Mouse (Mus musculus) embryonic facial prominence, embryonic 10.5 days (tissue): Measurements from ENCODE around the gene Trmt61a. TPM values are rescaled to one million over a fixed set of nuclear protein-coding genes. Genes with fewer than 3 reads are reported as not detected.
"Not testable (repeated sequence)": the region's sequence is repeated elsewhere in the genome, so short reads cannot be mapped to it uniquely, and the experiment has no call there.

Experiments
- DNase-seq: peaks from one replicate; pipeline ENCODE4 v3.0.0-alpha.2; 2017; ENCODE audit warnings: low spot score
- H3K27ac ChIP-seq: fragments of 300-500 bp; sonication (generic); replicated peaks from 2 replicates; pipeline ENCODE4 v1.5.1; 2016; ENCODE audit warnings: mild to moderate bottlenecking
- H3K27me3 ChIP-seq: fragments of 300-500 bp; sonication (generic); replicated peaks from 2 replicates; pipeline ENCODE4 v1.6.1; 2016; ENCODE audit warnings: low read depth, mild to moderate bottlenecking; ENCODE audit not compliant: poor library complexity, severe bottlenecking
- H3K36me3 ChIP-seq: fragments of 300-500 bp; sonication (generic); replicated peaks from 2 replicates; pipeline ENCODE4 v1.6.1; 2016; ENCODE audit warnings: mild to moderate bottlenecking, moderate library complexity
- H3K4me1 ChIP-seq: fragments of 300-500 bp; sonication (generic); 2 replicates; pipeline ENCODE4 v1.6.1; 2016
- H3K4me3 ChIP-seq: fragments of 300-500 bp; sonication (generic); 2 replicates; pipeline ENCODE4 v1.5.1; 2016; ENCODE audit warnings: mild to moderate bottlenecking, moderate library complexity
- H3K9me3 ChIP-seq: fragments of 300-500 bp; sonication (generic); 2 replicates; pipeline ENCODE4 v1.6.1; 2016; ENCODE audit warnings: mild to moderate bottlenecking
- WGBS: fragments of 180-500 bp; shearing (Covaris S2); methylation state at CpG from one replicate; pipeline ENCODE4 v1.1.7; 2016; 5-methylcytosine and 5-hydroxymethylcytosine counted together
- polyA plus RNA-seq: library from polyadenylated mRNA; unstranded; fragments of >200 nt; fragmentation: Nextera tagmentation; extraction: Ambion mirVana; gene quantifications from 2 replicates; pipeline ENCODE4 v1.2.1, GENCODE M21; 2016

Trmt61a gene
- polyA plus RNA-seq, 1 experiment from 2014 or later, result 17.7 TPM

DNA sequence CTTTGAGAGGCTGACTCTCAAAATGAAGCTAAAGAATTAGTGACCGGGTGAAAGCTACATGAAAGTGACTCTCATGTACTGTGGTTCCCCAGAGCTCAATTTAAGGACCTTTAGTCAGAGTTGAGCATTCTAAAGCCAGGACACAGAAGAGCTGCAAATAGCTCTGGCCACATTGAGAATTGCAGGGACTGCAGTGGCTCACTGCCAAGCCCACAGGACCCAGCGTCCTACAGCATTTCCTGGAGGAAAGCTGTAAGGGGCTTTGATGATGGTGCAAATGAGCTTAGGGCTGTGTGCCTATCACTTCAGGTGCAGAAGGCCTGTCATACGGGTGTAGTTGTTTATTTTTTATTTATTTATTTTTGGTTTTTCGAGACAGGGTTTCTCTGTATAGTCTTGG is 30.3 kb downstream of the Trmt61a start:
- DNase-seq, result no peak
- 83% methylated on average over 4 of the region's 4 CpGs for WGBS
- Histone ChIP-seq H3K36me3 (peaks cover 51% of the 10 kb centered on the region), H3K4me3 (no peak overlapping the region), H3K27me3 (no peaks in the 10 kb centered on the region), H3K9me3 (no peaks in the 10 kb centered on the region), H3K27ac (no peak overlapping the region), H3K4me1 (peaks cover 30% of the 10 kb centered on the region)

DNA sequence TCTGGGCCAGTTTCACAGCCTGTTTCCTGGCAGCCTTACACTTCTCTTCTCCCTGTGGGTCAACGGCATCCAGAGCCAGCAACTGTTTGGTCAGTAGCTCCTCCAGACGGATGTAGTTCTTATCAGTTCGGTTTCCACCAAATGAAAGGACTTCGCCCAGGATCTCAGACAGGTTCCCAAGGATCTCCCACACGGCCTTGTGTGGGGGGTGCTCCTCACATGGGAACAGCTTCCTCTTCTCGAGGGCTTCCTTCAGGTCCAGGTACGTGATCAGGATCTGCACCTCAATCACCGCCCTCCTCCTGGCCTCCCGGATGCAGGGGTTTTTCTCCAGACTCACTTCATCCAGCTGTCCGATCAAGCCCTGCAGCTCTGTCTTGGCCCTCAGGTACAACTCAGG is 32.2 kb downstream of the Trmt61a start:
- Histone ChIP-seq H3K27me3 (no peaks in the 10 kb centered on the region), H3K36me3 (peaks cover 55% of the 10 kb centered on the region), H3K9me3 (no peaks in the 10 kb centered on the region), H3K27ac (no peak overlapping the region), H3K4me1 (peaks cover 31% of the 10 kb centered on the region), H3K4me3 (no peak overlapping the region)
- DNase-seq, result no peak
- 93% methylated on average over 10 of the region's 10 CpGs for WGBS

DNA sequence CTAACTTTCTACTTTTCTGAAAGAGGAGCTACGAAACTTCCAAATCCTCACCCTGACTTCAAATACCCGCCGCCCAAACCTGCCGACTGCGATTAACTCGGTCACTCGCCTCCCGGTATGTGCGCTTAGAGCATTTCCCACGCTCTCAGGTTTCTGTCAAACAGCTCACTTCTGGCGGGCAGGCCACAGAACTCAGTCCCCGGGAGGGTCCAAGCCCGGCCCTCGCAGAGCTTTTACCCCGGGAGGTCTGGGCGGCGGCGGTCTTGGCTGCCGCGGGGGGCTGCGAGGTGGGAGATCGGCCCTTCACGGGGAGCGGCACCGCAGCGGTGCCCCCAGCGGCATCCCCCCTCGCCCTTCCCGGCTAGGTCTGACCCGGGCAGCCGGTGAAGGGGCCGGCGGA is 34.6 kb downstream of the Trmt61a start:
- DNase-seq, result peak; percentile 68
- Histone ChIP-seq H3K9me3 (no peaks in the 10 kb centered on the region), H3K27ac (peak overlapping the region; percentile 97), H3K36me3 (peaks cover 62% of the 10 kb centered on the region), H3K4me1 (peaks cover 24% of the 10 kb centered on the region), H3K27me3 (no peaks in the 10 kb centered on the region), H3K4me3 (peak overlapping the region; percentile 99)
- WGBS, result under 1% methylated on average over 33 of the region's 33 CpGs

DNA sequence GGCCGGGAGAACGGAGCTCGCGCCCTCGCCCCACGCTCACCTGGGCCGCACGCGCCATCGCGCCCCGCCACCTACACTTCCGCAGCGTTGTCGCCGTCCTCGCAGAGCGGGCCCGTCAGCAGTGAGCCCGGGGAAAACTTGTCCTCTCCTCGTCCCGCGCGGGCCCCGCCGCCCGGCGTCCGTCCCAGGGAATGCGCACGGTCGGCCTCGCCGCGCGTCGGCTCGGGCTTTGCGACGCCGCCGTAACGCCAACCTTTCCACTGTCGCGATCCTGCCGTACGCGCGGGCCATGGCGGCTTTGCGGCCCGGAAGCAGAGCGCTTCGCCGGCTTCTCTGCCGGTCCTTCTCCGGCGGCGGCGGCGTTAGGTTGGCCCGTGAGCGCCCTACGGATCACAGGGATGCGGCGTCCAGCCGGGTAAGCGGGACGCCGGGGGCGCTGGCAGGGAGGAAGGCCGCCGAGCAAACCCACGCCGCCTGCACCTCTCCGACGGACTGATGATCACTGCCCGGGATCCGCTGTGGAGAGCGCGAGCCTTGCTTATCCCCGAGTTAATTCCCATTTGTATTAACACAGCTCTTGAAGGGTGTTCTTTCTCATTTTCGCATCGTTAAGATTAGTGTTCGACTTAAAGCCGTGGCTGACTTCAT is 35.2 kb downstream of the Trmt61a start, which contains the start of the genes Bag5 and Apopt1:
Gene Bag5 (minus strand): TSS at position 254 of the 648 bp plus-strand sequence.
Gene Apopt1 (plus strand): TSS at position 258 of the 648 bp plus-strand sequence.
- Histone ChIP-seq H3K36me3 (peaks cover 56% of the 10 kb centered on the region), H3K4me3 (peak within 1 kb of the TSS; percentile 99), H3K27me3 (no peaks in the 10 kb centered on the region), H3K4me1 (peaks cover 25% of the 10 kb centered on the region), H3K9me3 (no peaks in the 10 kb centered on the region), H3K27ac (peak within 1 kb of the TSS; percentile 97)
- peak; percentile 94 for DNase-seq
- WGBS, result under 1% methylated on average over 86 of the region's 86 CpGs

DNA sequence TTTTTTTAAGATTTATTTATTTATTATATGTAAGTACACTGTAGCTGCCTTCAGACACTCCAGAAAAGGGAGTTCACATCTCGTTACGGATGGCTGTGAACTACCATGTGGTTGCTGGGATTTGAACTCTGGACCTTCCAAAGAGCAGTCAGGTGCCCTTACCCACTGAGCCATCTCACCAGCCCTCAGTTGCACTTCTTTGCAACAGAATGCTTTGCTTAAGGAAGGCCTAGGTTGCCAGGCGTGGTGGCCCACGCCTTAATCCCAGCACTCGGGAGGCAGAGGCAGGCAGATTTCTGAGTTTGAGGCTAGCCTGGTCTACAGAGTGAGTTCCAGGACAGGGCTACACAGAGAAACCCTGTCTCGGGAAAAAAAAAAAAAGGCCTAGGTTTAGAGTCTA is 36.0 kb downstream of the Trmt61a start:
- Histone ChIP-seq H3K4me3 (peak overlapping the region; percentile 99), H3K36me3 (peaks cover 48% of the 10 kb centered on the region), H3K4me1 (peaks cover 32% of the 10 kb centered on the region)
- not testable (repeated sequence) for DNase-seq, H3K27me3 ChIP-seq, H3K9me3 ChIP-seq, H3K27ac ChIP-seq
- 87% methylated on average over 6 of the region's 6 CpGs for WGBS

DNA sequence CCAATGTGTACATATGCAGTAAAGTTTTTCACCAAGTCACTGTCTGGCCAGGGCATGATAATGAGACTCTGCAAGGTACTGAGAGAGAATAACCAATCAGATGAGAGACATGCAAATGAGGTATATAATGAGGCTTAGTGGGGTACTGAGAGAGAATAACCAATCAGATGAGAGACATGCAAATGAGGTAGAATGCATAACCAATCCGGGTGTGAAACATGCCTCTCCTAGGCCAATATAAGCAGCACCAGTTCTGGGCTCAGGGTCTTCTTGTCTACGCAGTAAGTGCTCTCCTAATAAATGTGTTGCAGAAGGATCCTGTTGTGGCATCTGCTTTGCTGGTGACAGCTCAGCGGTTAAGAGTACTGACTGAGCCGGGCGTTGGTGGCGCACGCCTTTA is 38.6 kb downstream of the Trmt61a start:
- Histone ChIP-seq H3K27me3 (no peaks in the 10 kb centered on the region), H3K4me3 (no peak overlapping the region), H3K9me3 (no peaks in the 10 kb centered on the region), H3K4me1 (peaks cover 33% of the 10 kb centered on the region), H3K27ac (no peak overlapping the region), H3K36me3 (peaks cover 22% of the 10 kb centered on the region)
- DNase-seq, result no peak
- WGBS, result 98% methylated on average over 7 of the region's 7 CpGs

DNA sequence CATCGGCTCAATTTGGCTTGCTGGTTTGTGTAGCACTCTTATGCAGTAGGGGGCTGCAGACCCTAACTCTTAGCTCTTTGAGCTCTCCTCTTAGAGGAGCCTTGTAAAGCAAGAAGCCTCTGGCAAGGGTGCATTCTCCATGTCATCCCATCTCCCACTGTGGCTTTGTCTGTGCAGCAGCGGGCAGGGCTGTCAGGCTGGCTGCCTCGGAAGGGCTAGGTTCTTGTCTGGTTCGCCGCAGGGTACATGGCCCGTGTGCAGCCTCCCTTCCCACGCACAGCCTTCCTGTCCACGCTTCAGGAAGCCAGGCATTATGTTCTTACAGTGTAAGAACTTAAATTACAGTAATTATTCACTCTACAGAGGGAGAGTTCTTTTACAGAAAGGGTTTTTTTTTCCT is 40.8 kb downstream of the Trmt61a start:
- WGBS, result 42% methylated on average over 8 of the region's 8 CpGs
- H3K36me3 ChIP-seq, result peaks cover 29% of the 10 kb centered on the region
- no peak for DNase-seq

DNA sequence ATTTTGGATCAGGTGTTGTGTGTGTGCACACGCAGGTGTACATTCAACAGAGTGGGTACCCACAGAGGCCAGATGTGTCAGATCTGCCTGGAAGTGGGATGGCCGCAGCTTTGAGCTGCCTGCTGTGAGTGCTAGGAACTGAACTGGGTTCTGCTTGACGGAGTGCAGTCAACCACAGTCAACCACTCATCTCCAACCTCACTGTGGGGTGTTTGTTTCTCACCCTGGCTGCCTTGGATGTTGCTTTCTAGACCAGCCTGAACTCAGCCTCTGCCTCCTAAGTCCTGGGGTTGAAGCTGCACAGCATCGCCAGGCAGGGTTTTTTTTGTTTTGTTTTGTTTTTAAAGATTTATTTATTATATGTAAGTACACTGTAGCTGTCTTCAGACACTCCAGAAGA is 42.3 kb downstream of the Trmt61a start:
- no peak overlapping the region for H3K4me3 ChIP-seq
- DNase-seq, result no peak
- WGBS, result 85% methylated on average over 4 of the region's 4 CpGs
- peaks cover 39% of the 10 kb centered on the region for H3K36me3 ChIP-seq
- no peaks in the 10 kb centered on the region for H3K27me3 ChIP-seq
- H3K27ac ChIP-seq, result no peak overlapping the region
- H3K4me1 ChIP-seq, result peaks cover 22% of the 10 kb centered on the region
- no peaks in the 10 kb centered on the region for H3K9me3 ChIP-seq

More for the DNA sequence above, 40.8 kb downstream of the Trmt61a start:
- Histone ChIP-seq H3K9me3 (no peaks in the 10 kb centered on the region), H3K27me3 (no peaks in the 10 kb centered on the region), H3K4me3 (peak overlapping the region; percentile 1; the same call in 1 of the 2 replicates), H3K4me1 (peaks cover 23% of the 10 kb centered on the region), H3K27ac (peak overlapping the region; percentile 45; the same call in 1 of the 2 replicates)

DNA sequence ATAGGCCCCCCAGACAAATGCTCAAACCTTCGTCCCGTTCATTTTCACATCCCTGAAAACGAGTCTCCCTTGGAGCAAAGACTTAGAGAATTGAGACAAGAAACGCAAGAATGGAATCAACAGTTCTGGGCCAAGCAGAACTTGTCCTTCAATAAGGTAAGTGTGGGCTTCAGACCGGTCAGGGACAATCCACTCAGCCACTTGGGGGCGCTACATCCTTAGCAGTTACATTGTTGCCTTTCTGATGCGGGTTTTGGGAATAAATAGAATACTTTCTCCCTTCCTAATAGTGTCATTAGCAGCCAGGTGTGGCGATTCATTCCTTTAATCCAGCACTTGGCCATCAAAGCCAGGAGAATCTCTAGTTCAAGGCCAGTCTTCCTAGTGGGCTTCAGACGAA is 44.7 kb downstream of the Trmt61a start:
- no peaks in the 10 kb centered on the region for H3K27me3 ChIP-seq
- WGBS, result 74% methylated on average over 9 of the region's 9 CpGs
- no peak overlapping the region for H3K27ac ChIP-seq
- H3K4me3 ChIP-seq, result no peak overlapping the region
- no peaks in the 10 kb centered on the region for H3K9me3 ChIP-seq
- no peak for DNase-seq
- H3K4me1 ChIP-seq, result peaks cover 35% of the 10 kb centered on the region
- peaks cover 49% of the 10 kb centered on the region for H3K36me3 ChIP-seq

DNA sequence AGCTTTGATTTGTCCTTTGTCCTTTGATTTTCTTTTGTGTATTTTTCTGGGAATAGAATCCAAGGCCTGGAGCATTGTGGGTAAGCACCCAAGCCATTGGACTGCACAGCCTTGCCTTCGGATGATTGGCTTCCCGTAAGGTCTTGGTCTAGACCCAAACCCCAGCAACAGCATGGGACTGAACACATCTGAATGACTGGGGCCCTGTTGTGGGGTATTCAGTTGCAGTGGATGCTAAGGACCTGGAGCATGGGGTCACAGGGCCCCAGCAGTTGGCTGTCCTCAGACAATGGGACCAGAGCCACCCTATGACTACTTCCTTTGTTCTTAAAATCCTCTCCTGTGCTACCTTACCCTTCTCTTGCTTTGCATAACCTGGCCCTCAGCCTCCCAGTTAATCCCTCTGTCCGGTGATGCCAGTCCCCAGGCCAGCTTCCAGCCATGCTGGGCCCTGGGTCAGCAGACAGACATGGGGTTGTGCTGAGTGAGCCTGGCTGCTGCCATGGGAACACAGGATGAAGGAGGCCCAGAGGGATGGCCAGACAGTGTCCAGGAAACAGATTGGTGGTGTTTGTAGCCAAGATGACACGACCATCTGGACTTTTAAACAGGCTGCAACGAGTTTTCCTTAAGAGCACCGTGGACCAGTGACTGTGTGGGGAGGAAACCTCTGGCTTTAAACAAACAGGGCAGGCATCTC is 46.9 kb downstream of the Trmt61a start:
- Histone ChIP-seq H3K4me1 (peaks cover 22% of the 10 kb centered on the region), H3K4me3 (no peak overlapping the region), H3K9me3 (no peaks in the 10 kb centered on the region), H3K27ac (peak overlapping the region; percentile 69), H3K36me3 (peaks cover 66% of the 10 kb centered on the region), H3K27me3 (no peaks in the 10 kb centered on the region)
- no peak for DNase-seq
- 42% methylated on average over 6 of the region's 6 CpGs for WGBS

DNA sequence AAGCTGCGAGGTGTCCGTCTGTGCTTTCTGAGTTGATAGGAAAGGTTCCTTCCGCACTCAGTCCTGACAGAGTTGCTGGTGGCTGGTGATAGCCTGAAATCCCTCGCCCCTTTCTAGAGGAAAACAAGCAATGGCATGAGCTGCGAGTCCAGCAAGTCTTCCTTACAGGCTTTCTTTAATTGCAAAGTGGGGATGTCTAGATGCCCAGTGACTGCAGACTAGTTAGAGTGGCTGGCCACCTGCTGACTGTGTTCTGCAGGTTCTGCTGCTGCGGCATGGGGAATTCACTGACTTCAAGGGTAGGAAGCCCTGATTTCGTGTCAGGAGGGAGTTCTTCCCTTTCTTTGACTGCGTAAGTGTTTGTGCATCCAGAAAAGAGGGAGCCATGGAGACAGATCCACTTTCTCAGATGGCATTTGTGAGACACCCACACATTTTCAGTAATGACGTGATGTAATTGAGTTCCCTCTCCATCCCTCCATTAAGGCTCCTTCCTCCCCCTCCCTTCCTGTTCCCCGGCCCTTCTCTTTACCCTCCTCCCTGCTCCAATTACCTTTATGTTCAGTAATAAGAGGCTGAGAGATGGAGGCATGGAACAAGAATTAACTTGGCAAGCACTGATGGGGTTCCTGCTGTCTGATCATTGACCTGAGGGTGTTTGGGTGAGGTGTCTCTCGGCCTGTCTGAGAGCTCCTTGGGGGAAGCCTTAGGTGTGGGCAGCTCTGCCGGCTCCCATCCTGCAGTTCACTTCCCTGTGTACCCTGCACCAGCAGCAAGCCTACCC is 47.6 kb downstream of the Trmt61a start:
- 68% methylated on average over 12 of the region's 12 CpGs for WGBS
- no peaks in the 10 kb centered on the region for H3K9me3 ChIP-seq
- no peak for DNase-seq
- H3K4me1 ChIP-seq, result peaks cover 22% of the 10 kb centered on the region
- peaks cover 69% of the 10 kb centered on the region for H3K36me3 ChIP-seq
- H3K27ac ChIP-seq, result peak overlapping the region; percentile 69
- no peaks in the 10 kb centered on the region for H3K27me3 ChIP-seq
- no peak overlapping the region for H3K4me3 ChIP-seq

DNA sequence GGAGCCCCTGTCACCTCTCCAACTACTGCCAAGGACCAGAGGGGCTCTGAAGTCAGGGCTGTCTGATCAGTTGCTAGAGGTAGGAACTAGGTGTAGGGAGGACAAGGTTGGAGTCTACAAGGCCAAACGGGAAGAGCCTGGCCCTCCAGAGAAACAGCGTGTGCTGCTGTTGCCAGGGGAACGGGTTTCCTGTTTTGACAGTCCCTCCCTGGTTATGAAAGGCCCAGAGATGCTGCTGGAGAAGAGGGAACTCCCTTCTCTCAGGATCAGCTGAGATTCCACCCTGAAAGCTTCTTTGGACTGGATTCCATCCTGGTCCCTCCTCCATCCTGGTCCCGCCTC is 48.2 kb downstream of the Trmt61a start:
- 56% methylated on average over 4 of the region's 4 CpGs for WGBS
- Histone ChIP-seq H3K4me1 (peaks cover 22% of the 10 kb centered on the region), H3K27me3 (no peaks in the 10 kb centered on the region), H3K9me3 (no peaks in the 10 kb centered on the region), H3K4me3 (no peak overlapping the region), H3K27ac (peak overlapping the region; percentile 27; the same call in 1 of the 2 replicates), H3K36me3 (peaks cover 72% of the 10 kb centered on the region)
- no peak for DNase-seq
